Mouse (Mus musculus) kidney, adult 2 months (tissue): Measurements from ENCODE around the gene Zbtb20.

ENCODE experiments used
- CTCF ChIP-seq: fragments of 200-500 bp; conservative IDR thresholded peaks from 2 replicates; pipeline ENCODE4 v1.5.1; 2011; ENCODE audit warnings: low read depth, mild to moderate bottlenecking, control low read depth, low read length, moderate library complexity, mixed read lengths; ENCODE audit not compliant: insufficient read depth, insufficient read length
- POLR2A ChIP-seq: fragments of 200-500 bp; IDR thresholded peaks from one replicate; pipeline ENCODE4 v1.6.1; 2011; ENCODE audit warnings: low read depth, low read length, control low read depth

GRCm38 (mm10) chr16:43341916-43342455 lies 466.3 kb downstream of the Zbtb20 start:
- no peak for TF ChIP-seq POLR2A
- no peak for TF ChIP-seq CTCF
